Mouse (Mus musculus) midbrain, postnatal 0 days (tissue): ENCODE results near the gene Hrct1. TPM values are rescaled to one million over a fixed set of nuclear protein-coding genes. Genes with fewer than 3 reads are reported as not detected.

Experiments used
- ATAC-seq: fragments of 200-750 bp; cut with Nextera tagmentation; 2 replicates; pipeline ENCODE4 v1.8.0; 2017; ENCODE audit warnings: moderate number of reproducible peaks, mild to moderate bottlenecking, moderate TSS enrichment, moderate library complexity; ENCODE audit not compliant: low FRiP score
- DNase-seq: peaks from one replicate; pipeline ENCODE4 v3.0.0-alpha.2; 2015; ENCODE audit warnings: low spot score
- H3K27ac ChIP-seq: fragments of 300-500 bp; sonication (generic); 2 replicates; pipeline ENCODE4 v1.5.1; 2014; ENCODE audit warnings: low read depth, mild to moderate bottlenecking, low read length, mixed read lengths
- H3K27me3 ChIP-seq: fragments of 300-500 bp; sonication (generic); 2 replicates; pipeline ENCODE4 v1.6.1; 2014; ENCODE audit warnings: low read length, control low read depth, mixed read lengths; ENCODE audit not compliant: insufficient read depth
- H3K36me3 ChIP-seq: fragments of 300-500 bp; sonication (generic); 2 replicates; pipeline ENCODE4 v1.6.1; 2014; ENCODE audit warnings: low read length, control low read depth, mixed read lengths; ENCODE audit not compliant: insufficient read depth
- H3K4me1 ChIP-seq: fragments of 300-500 bp; sonication (generic); 2 replicates; pipeline ENCODE4 v1.6.1; 2014; ENCODE audit warnings: mild to moderate bottlenecking, control low read depth, antibody characterized with exemption, low read length, mixed read lengths; ENCODE audit not compliant: insufficient read depth
- H3K4me2 ChIP-seq: fragments of 300-500 bp; sonication (generic); 2 replicates; pipeline ENCODE4 v1.6.1; 2014; ENCODE audit warnings: low read depth, mild to moderate bottlenecking, low read length, mixed read lengths; ENCODE audit not compliant: poor library complexity, severe bottlenecking
- H3K4me3 ChIP-seq: fragments of 300-500 bp; sonication (generic); 2 replicates; pipeline ENCODE4 v1.5.1; 2014; ENCODE audit warnings: low read depth, mild to moderate bottlenecking, low read length, moderate library complexity
- H3K9ac ChIP-seq: fragments of 300-500 bp; sonication (generic); replicated peaks from 2 replicates; pipeline ENCODE4 v1.6.1; 2014; ENCODE audit warnings: mild to moderate bottlenecking, low read length, moderate library complexity, mixed read lengths; ENCODE audit not compliant: poor library complexity, severe bottlenecking
- H3K9me3 ChIP-seq: fragments of 300-500 bp; sonication (generic); 2 replicates; pipeline ENCODE4 v1.6.1; 2016; ENCODE audit warnings: low read length, control low read depth
- CTCF ChIP-seq: IDR thresholded peaks from 2 replicates; pipeline ENCODE4 v1.5.1; 2016; ENCODE audit warnings: antibody characterized with exemption, mild to moderate bottlenecking
- WGBS: fragments of 180-500 bp; shearing (Covaris S2); extraction: QIAGEN DNeasy Blood & Tissue Kit; methylation state at CpG from one replicate; pipeline ENCODE4 v1.1.7; 2014; 5-methylcytosine and 5-hydroxymethylcytosine counted together
- polyA plus RNA-seq: library from polyadenylated mRNA; unstranded; fragments of >200 nt; fragmentation: Nextera tagmentation; extraction: Ambion mirVana; gene quantifications from 2 replicates; pipeline ENCODE4 v1.2.1, GENCODE M21; 2015
- total RNA-seq: library from RNA; depleted of rRNA; stranded (reverse); fragments of >200 nt; gene quantifications from 2 replicates; pipeline ENCODE4 v1.2.3, GENCODE M21; 2014

Hrct1 gene
- total and polyA plus RNA-seq, 2 experiments from 2014 or later, result 0.72 to 1.1 TPM

DNA sequence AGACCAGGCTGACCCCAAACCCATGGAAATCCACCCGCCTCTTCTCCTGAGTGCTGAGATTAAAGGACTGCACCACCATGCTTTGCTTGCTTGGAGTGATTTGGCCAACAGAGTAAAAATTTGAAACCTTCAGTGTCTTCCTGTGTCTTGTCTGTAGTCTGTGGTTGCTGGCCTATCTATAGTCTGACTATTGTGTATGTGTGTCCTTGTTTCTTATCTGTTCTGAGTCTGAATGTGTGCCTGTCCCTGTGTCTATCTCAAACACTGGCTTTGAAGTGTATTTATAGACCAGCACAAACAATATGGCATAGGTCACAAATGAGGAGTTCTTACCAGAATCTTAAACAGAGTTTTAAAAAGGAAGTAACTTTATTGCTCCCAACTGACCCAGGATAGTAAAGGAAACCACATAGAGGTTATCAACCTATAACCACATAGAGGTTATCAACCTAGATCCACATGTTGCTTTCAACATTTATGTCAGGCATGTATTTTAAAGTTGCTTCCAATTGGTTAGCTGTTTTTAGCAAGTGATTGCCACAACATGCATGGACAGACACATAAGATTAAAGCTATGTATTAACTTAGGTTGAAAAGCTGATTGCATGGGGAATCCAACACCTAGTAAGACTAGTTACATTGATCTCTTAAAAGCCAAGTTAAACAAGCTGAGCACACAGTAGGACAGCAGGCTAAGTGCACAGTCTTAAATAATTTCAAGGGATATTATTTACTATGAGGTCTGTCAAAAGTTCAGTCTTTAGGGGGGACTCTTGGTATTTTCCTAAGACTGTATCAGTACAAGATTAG is 32.3 kb upstream of the Hrct1 start:
- no peak for TF ChIP-seq CTCF
- 100% methylated on average over 1 of the region's 1 CpGs for WGBS
- no peaks in the 10 kb centered on the region for H3K9me3 ChIP-seq
- H3K4me3 ChIP-seq, result no peak overlapping the region
- no peak for ATAC-seq
- no peak overlapping the region for H3K9ac ChIP-seq
- no peak overlapping the region for H3K4me2 ChIP-seq
- no peaks in the 10 kb centered on the region for H3K27me3 ChIP-seq
- no peak for DNase-seq
- no peak overlapping the region for H3K27ac ChIP-seq
- no peaks in the 10 kb centered on the region for H3K4me1 ChIP-seq
- H3K36me3 ChIP-seq, result peaks cover 14% of the 10 kb centered on the region; the same call in 1 of the 2 replicates

DNA sequence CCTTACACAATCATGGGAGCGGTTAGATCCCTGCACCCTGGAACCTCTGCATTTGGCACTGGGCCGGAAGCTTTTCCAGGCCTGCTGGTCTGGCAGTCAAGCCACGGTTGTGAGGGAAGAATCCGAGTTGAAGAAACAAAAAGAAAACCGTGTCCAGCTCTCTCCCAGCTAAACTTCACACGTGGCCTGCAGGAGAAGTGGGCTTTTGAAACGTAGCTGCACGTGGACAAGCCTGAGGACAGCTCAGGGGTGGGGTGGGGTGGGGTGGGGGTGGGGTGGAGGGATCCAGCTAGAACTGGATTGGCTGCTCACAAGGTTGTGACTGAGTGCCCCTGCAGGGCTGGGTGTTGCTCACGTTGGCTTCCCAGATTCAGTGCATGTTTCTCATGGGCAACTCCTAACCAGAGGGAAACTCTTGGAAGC is 31.7 kb upstream of the Hrct1 start:
- Histone ChIP-seq H3K4me2 (no peak overlapping the region), H3K9ac (no peak overlapping the region), H3K27me3 (no peaks in the 10 kb centered on the region), H3K36me3 (peaks cover 8% of the 10 kb centered on the region; the same call in 1 of the 2 replicates), H3K4me1 (no peaks in the 10 kb centered on the region), H3K9me3 (no peaks in the 10 kb centered on the region), H3K4me3 (no peak overlapping the region), H3K27ac (no peak overlapping the region)
- TF ChIP-seq CTCF, result no peak
- 24% methylated on average over 9 of the region's 9 CpGs for WGBS
- DNase-seq (peak; percentile 25), ATAC-seq (no peak; the same call in 1 of the 2 replicates)

DNA sequence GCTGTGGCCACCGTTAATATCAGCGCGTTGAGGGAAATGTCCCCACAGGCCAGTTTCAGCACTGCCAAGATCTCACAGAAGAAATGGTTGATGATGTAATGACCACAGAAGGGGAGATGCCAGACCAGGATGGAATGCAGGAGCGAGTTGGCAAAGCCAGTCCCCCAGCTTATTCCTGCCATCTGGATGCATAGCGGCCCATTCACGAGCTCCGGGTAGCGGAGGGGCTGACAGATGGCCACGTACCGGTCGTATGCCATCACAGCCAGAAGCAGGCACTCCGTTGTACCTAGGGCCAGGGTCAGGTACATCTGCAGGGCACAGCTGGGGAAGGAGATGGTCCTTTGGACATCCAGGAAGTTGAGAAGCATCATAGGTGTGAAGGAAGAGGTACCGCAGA is 30.4 kb upstream of the Hrct1 start:
- H3K27ac ChIP-seq, result no peak overlapping the region
- TF ChIP-seq CTCF, result no peak
- 92% methylated on average over 13 of the region's 13 CpGs for WGBS
- H3K9ac ChIP-seq, result no peak overlapping the region
- no peak overlapping the region for H3K4me2 ChIP-seq
- H3K9me3 ChIP-seq, result no peaks in the 10 kb centered on the region
- H3K4me3 ChIP-seq, result no peak overlapping the region
- H3K27me3 ChIP-seq, result no peaks in the 10 kb centered on the region
- H3K36me3 ChIP-seq, result no peaks in the 10 kb centered on the region
- H3K4me1 ChIP-seq, result no peaks in the 10 kb centered on the region
- ATAC-seq, result no peak
- DNase-seq, result peak; percentile 48

DNA sequence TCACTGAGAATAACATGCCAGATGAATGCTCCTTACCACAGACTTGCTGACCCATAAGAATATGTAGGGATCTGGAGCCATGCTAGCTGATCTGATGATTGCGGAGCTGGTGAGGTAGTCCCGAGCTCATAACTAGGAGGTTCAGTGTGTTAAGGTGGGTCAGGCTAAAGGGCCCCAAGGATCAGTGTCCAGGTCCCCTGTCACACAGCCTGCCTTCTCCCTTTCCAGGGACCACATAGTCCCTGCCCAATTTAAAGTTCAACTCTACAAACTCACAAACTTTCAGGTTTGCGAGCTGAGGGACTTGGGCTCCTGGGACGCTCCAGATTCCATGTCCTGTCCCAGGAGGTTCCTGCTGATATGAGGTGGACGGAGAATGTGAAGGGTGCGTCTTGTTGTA is 26.3 kb upstream of the Hrct1 start, which contains the start of gene Olfr70:
TSS of gene Olfr70 (minus strand) at position 101 of the 400 bp plus-strand sequence.
- Histone ChIP-seq H3K4me2 (no peak within 1 kb of the TSS), H3K9me3 (no peaks in the 10 kb centered on the region), H3K36me3 (no peaks in the 10 kb centered on the region), H3K9ac (no peak within 1 kb of the TSS), H3K27ac (no peak within 1 kb of the TSS), H3K27me3 (no peaks in the 10 kb centered on the region), H3K4me1 (no peaks in the 10 kb centered on the region), H3K4me3 (no peak within 1 kb of the TSS)
- no peak for TF ChIP-seq CTCF
- WGBS, result 91% methylated on average over 6 of the region's 6 CpGs
- no peak for ATAC-seq
- no peak for DNase-seq

DNA sequence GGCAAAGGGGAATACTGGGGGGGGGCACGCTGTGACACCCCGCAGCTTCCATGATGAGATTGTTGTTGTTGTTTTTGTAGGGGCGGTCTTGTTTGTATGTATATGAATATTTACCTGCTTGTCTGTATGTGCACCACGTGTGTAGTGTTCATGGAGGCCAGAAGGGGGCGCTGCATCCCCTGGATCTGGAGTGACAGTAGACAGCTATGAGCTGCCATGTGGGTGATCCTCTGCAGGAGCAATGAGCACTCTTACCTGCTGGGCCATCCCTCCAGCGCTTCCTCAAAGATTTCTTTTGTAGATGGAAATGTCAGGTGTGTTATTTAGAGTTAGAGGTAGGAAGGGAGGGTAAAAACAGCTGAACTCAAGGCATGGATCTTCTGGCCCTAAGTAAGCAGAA is 23.5 kb upstream of the Hrct1 start:
- H3K36me3 ChIP-seq, result no peaks in the 10 kb centered on the region
- no peaks in the 10 kb centered on the region for H3K9me3 ChIP-seq
- H3K4me3 ChIP-seq, result no peak overlapping the region
- DNase-seq (no peak), ATAC-seq (no peak)
- no peak overlapping the region for H3K9ac ChIP-seq
- no peak overlapping the region for H3K27ac ChIP-seq
- peak; percentile 41 for TF ChIP-seq CTCF
- H3K4me1 ChIP-seq, result no peaks in the 10 kb centered on the region
- 83% methylated on average over 6 of the region's 6 CpGs for WGBS
- H3K27me3 ChIP-seq, result no peaks in the 10 kb centered on the region
- H3K4me2 ChIP-seq, result no peak overlapping the region

DNA sequence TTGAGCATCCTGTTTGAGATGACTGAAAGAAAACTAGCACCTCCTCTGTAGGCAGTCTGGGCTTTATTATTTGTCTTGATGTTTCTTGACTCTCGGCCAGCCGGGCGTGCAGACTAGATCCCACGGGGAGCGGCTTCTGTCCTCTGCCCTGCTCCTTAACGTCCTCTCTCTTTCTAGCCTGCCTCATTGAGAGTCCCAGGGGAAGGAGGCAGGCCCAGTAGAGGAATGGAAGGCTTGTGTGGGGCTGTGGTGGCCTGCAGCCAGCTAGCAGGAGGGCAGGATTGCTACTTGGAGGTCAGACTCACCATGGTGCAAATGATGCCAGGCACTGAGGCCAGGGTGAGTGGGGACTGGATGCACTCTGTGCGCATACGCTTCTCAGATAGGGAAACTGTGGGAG is 23.1 kb upstream of the Hrct1 start:
- no peaks in the 10 kb centered on the region for H3K27me3 ChIP-seq
- no peaks in the 10 kb centered on the region for H3K36me3 ChIP-seq
- ATAC-seq, result no peak
- no peak overlapping the region for H3K4me2 ChIP-seq
- H3K9ac ChIP-seq, result no peak overlapping the region
- no peaks in the 10 kb centered on the region for H3K9me3 ChIP-seq
- H3K4me3 ChIP-seq, result no peak overlapping the region
- H3K27ac ChIP-seq, result no peak overlapping the region
- WGBS, result 67% methylated on average over 8 of the region's 8 CpGs
- no peak for DNase-seq
- no peak for TF ChIP-seq CTCF
- H3K4me1 ChIP-seq, result no peaks in the 10 kb centered on the region
